Mouse (Mus musculus) E14TG2a.4 (cell line): ENCODE data around the gene Sptbn4.

ENCODE experiments used
- CTCF ChIP-seq: conservative IDR thresholded peaks from 2 replicates; pipeline ENCODE4 v1.5.1; 2014; ENCODE audit warnings: low read length
- NANOG ChIP-seq: IDR thresholded peaks from 2 replicates; pipeline ENCODE4 v1.6.1; 2014; ENCODE audit warnings: borderline replicate concordance, low read length, mixed read lengths

- TF ChIP-seq CTCF = no peak
- no peak for TF ChIP-seq NANOG
These were observed 51.8 kb downstream of the Sptbn4 start for GRCm38 (mm10) chr7:27395521-27396183.
